Mouse (Mus musculus): ENCODE measurements around the gene Sh3bp1. TPM values are rescaled to one million over a fixed set of nuclear protein-coding genes. Genes with fewer than 3 reads are reported as not detected.

The Sh3bp1 gene
- 15.1 and 24.5 TPM in 2 replicates for polyA plus RNA-seq (2015; fragmentation: Nextera tagmentation; extraction: Ambion mirVana)

DNA sequence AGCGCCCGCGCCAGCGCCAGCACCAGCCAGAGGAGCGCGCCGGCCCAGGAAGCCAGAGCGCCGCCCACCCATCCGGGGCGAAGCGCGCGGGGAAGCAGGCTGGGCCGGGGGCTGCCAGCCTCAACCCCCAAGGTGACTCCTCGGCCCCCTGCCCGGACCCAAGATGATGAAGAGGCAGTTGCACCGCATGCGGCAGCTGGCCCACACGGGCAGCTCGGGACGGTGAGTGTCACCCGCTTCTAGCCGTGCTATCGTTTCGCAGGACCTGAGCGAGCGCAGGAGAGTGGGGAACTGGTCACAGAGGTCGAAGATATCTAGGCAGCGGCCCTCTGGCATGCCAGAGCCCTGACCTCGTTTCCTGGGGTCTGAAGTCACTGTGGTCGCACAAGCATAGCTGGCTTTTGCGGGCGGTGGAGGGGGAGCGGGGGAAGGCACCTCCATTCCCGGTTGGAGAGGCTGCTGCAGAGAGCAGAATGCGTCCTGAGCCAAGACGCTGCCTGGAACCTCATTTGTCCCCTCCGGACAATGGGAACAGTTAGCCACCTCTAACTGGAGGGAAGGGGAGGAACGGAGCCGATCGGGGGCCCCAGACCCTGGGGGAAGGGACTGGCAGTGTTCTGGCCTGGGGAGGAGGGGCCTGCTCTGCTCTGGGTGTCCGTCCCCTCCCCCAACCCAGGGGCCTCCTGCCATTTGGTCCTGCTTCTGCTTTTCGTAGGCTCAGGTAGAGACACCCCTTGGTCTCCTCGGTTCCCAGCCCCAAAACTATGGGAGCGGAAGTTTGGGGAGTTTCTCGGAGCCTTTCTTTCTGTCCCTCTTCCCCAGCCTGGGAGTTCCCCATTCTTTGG, at the start of gene Sh3bp1:
Gene Sh3bp1, plus strand, starts transcription at position 29 of the 845 bp plus-strand sequence.
- WGBS = under 1% methylated on average over 47 of the region's 47 CpGs
- Histone ChIP-seq H3K9ac (peak within 1 kb of the TSS; percentile 71), H3K4me1 (replicated peaks) (peaks cover 65% of the 10 kb centered on the region), H3K4me3 (peak within 1 kb of the TSS; percentile 67), H3K9me3 (replicated peaks) (no peaks in the 10 kb centered on the region), H3K4me2 (peak within 1 kb of the TSS; percentile 75), H3K27me3 (no peaks in the 10 kb centered on the region), H3K27ac (peak within 1 kb of the TSS; percentile 64), H3K36me3 (peaks cover 23% of the 10 kb centered on the region)
- peak; percentile 54 for ATAC-seq (replicated peaks; ENCODE audit: insufficient number of reproducible peaks, insufficient read depth, low FRiP score, low read depth)

- Histone ChIP-seq H3K9me3 (replicated peaks) (no peaks in the 10 kb centered on the region), H3K4me2 (no peak overlapping the region), H3K4me3 (no peak overlapping the region), H3K27ac (no peak overlapping the region), H3K9ac (no peak overlapping the region), H3K36me3 (peaks cover 16% of the 10 kb centered on the region), H3K4me1 (replicated peaks) (peaks cover 53% of the 10 kb centered on the region), H3K27me3 (no peaks in the 10 kb centered on the region)
- 0 out of 2 replicates have a peak, but pooled peaks have one; percentile 32 for ATAC-seq (replicated peaks; ENCODE audit: insufficient number of reproducible peaks, insufficient read depth, low FRiP score, low read depth)
- 61% methylated on average over 15 of the region's 15 CpGs for WGBS
These were observed 49.3 kb upstream of the Sh3bp1 start for GRCm38 (mm10) chr15:78850059-78850824.

DNA sequence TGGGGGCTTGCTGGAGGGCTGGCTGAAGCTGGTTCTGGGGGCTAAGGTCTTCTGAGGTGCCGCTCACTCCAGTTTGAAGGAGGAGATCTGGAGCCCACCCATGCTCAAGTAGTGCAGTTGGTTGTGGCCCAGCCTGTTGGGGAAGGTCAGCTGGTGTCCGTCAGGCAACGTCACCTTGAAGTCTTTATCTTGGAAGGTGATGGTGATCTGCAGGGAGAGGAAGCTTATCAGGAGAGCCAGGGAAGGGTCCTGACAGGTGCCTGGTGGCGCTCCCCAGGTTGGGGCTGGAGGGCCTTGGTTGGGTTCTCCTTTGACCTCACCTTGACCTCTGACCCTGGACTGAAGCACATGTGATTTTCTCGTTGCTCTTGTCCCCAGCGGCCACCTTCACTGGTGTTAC, 48.6 kb upstream of the Sh3bp1 start:
- ATAC-seq (replicated peaks; ENCODE audit: insufficient number of reproducible peaks, insufficient read depth, low FRiP score, low read depth) = no peak; the same call in 1 of the 2 replicates
- no peak overlapping the region for H3K4me2 ChIP-seq
- H3K9me3 ChIP-seq (replicated peaks) = no peaks in the 10 kb centered on the region
- no peak overlapping the region for H3K4me3 ChIP-seq
- WGBS = 54% methylated on average over 6 of the region's 6 CpGs
- H3K4me1 ChIP-seq (replicated peaks) = peaks cover 46% of the 10 kb centered on the region
- H3K27ac ChIP-seq = no peak overlapping the region
- H3K9ac ChIP-seq = no peak overlapping the region
- no peaks in the 10 kb centered on the region for H3K27me3 ChIP-seq
- peaks cover 16% of the 10 kb centered on the region for H3K36me3 ChIP-seq

GRCm38 (mm10) chr15:78851505-78852153, 47.9 kb upstream of the Sh3bp1 start:
- Histone ChIP-seq H3K9me3 (replicated peaks) (no peaks in the 10 kb centered on the region), H3K4me3 (no peak overlapping the region), H3K4me1 (replicated peaks) (peaks cover 40% of the 10 kb centered on the region), H3K27me3 (no peaks in the 10 kb centered on the region), H3K27ac (no peak overlapping the region; the same call in 1 of the 2 replicates), H3K4me2 (peak overlapping the region; percentile 45; the same call in 1 of the 2 replicates), H3K36me3 (peaks cover 16% of the 10 kb centered on the region), H3K9ac (no peak overlapping the region)
- WGBS = 7% methylated on average over 13 of the region's 13 CpGs
- ATAC-seq (replicated peaks; ENCODE audit: insufficient number of reproducible peaks, insufficient read depth, low FRiP score, low read depth) = peak; percentile 56

DNA sequence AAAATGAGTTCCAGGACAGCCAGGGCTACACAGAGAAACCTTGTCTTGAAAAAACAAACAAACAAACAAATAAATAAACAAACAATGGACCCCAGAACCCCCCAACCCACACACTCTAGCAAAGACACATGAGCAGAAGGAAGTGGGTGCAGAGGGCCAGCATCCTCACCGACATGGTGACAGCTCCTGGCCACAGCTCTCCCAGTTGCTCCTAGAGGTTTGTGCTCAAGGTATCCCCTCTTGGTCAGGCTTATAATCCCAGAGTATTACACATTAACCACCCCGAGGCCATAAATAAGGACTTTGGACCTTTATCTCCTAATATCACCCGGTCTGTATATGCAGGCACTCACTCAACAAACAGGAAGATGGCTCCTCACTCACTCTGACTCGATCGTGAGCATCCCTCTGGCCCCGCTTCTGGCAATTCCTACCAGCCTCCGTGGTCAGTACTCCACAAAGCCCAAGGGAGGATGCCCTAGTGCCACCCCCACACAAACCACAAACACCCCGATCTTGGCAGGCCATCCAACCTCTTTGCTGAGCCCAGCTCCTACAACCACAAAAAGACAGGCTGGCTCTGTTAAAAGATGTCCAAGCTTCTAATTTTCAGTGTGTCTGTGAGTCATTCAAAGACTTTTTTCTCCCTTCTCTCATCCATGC, 44.1 kb upstream of the Sh3bp1 start, which contains the start of gene Lgals2:
Gene Lgals2, minus strand, starts transcription at position 227 of the 663 bp plus-strand sequence.
- peaks cover 22% of the 10 kb centered on the region for H3K4me1 ChIP-seq (replicated peaks)
- H3K36me3 ChIP-seq = no peaks in the 10 kb centered on the region
- no peak for ATAC-seq (replicated peaks; ENCODE audit: insufficient number of reproducible peaks, insufficient read depth, low FRiP score, low read depth)
- H3K9ac ChIP-seq = no peak within 1 kb of the TSS
- no peaks in the 10 kb centered on the region for H3K27me3 ChIP-seq
- 60% methylated on average over 8 of the region's 8 CpGs for WGBS
- no peaks in the 10 kb centered on the region for H3K9me3 ChIP-seq (replicated peaks)
- H3K4me3 ChIP-seq = no peak within 1 kb of the TSS
- no peak within 1 kb of the TSS for H3K27ac ChIP-seq
- H3K4me2 ChIP-seq = no peak within 1 kb of the TSS

GRCm38 (mm10) chr15:78857009-78857408, 42.6 kb upstream of the Sh3bp1 start:
- no peak for ATAC-seq (replicated peaks; ENCODE audit: insufficient number of reproducible peaks, insufficient read depth, low FRiP score, low read depth)
- Histone ChIP-seq H3K9ac (no peak overlapping the region), H3K4me2 (no peak overlapping the region), H3K27me3 (no peaks in the 10 kb centered on the region), H3K36me3 (no peaks in the 10 kb centered on the region), H3K4me3 (no peak overlapping the region), H3K27ac (no peak overlapping the region), H3K9me3 (replicated peaks) (no peaks in the 10 kb centered on the region), H3K4me1 (replicated peaks) (0 out of 2 replicates have a peak, but pooled peaks cover 9% of the 10 kb centered on the region)
- 67% methylated on average over 7 of the region's 7 CpGs for WGBS

- no peak for ATAC-seq (replicated peaks; ENCODE audit: insufficient number of reproducible peaks, insufficient read depth, low FRiP score, low read depth)
- Histone ChIP-seq H3K4me2 (no peak overlapping the region), H3K9ac (no peak overlapping the region), H3K27ac (no peak overlapping the region), H3K9me3 (replicated peaks) (no peaks in the 10 kb centered on the region), H3K27me3 (no peaks in the 10 kb centered on the region), H3K4me3 (no peak overlapping the region), H3K36me3 (no peaks in the 10 kb centered on the region), H3K4me1 (replicated peaks) (peaks cover 19% of the 10 kb centered on the region; the same call in 1 of the 2 replicates)
- 60% methylated on average over 4 of the region's 4 CpGs for WGBS
These were observed 40.3 kb upstream of the Sh3bp1 start for GRCm38 (mm10) chr15:78859311-78859710.

DNA sequence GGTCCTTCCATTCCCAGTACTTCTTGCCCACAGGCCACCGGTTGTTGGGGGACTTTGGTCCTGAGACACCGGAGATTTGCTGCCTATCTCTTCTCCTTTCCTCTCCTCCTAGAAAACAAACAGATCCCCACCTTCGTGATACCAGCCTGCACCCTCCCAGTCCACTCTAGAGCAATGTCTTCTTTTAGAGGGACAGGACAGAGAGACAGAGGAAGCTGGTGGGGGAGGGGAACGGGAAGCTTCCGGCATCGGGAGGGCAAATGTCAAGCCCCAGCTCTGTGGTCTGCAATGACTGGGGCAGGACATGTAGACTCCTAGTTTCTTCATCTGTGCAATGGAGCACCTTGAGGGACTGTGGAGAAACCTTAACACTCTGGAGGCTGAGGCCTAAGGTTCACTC, 39.9 kb upstream of the Sh3bp1 start:
- no peaks in the 10 kb centered on the region for H3K36me3 ChIP-seq

DNA sequence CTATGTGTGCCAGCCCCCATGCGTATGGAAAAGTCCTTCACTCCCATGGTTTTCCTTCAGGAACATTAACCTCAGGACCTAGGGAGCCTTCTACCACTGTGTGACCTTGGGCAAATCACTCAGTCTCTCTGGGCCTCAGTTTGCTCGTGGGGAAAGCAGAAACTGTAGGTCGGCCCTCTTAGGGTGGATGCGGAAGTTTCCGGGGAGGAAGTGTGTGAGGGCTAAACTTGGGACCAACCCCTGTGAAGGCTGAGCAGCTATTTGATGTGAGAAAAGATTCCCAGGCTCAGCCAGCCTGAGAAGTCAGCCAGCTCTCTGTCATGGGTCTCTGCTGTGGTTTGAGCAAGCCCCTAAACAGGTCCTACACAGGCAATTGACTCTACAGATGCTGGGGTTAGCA, 37.3 kb upstream of the Sh3bp1 start:
- H3K4me1 ChIP-seq (replicated peaks) = peaks cover 17% of the 10 kb centered on the region; the same call in 1 of the 2 replicates
- H3K9me3 ChIP-seq (replicated peaks) = no peaks in the 10 kb centered on the region
- no peak overlapping the region for H3K9ac ChIP-seq
- no peak overlapping the region for H3K27ac ChIP-seq
- 0 out of 2 replicates have a peak, but pooled peaks cover 3% of the 10 kb centered on the region for H3K27me3 ChIP-seq
- ATAC-seq (replicated peaks; ENCODE audit: insufficient number of reproducible peaks, insufficient read depth, low FRiP score, low read depth) = no peak
- no peak overlapping the region for H3K4me2 ChIP-seq
- WGBS = 82% methylated on average over 5 of the region's 5 CpGs
- H3K4me3 ChIP-seq = no peak overlapping the region
- no peaks in the 10 kb centered on the region for H3K36me3 ChIP-seq

More for the DNA sequence above, 39.9 kb upstream of the Sh3bp1 start:
- ATAC-seq (replicated peaks; ENCODE audit: insufficient number of reproducible peaks, insufficient read depth, low FRiP score, low read depth) = no peak
- no peak overlapping the region for H3K4me3 ChIP-seq
- H3K27me3 ChIP-seq = no peaks in the 10 kb centered on the region
- H3K9ac ChIP-seq = no peak overlapping the region
- WGBS = 49% methylated on average over 6 of the region's 6 CpGs
- no peaks in the 10 kb centered on the region for H3K9me3 ChIP-seq (replicated peaks)
- H3K4me1 ChIP-seq (replicated peaks) = peaks cover 19% of the 10 kb centered on the region; the same call in 1 of the 2 replicates
- no peak overlapping the region for H3K4me2 ChIP-seq
- no peak overlapping the region for H3K27ac ChIP-seq

- Histone ChIP-seq H3K27ac (no peak overlapping the region), H3K27me3 (0 out of 2 replicates have a peak, but pooled peaks cover 3% of the 10 kb centered on the region), H3K4me3 (no peak overlapping the region), H3K9me3 (replicated peaks) (no peaks in the 10 kb centered on the region), H3K9ac (no peak overlapping the region), H3K36me3 (no peaks in the 10 kb centered on the region), H3K4me2 (no peak overlapping the region), H3K4me1 (replicated peaks) (peaks cover 11% of the 10 kb centered on the region; the same call in 1 of the 2 replicates)
- no peak for ATAC-seq (replicated peaks; ENCODE audit: insufficient number of reproducible peaks, insufficient read depth, low FRiP score, low read depth)
- WGBS = 54% methylated on average over 2 of the region's 2 CpGs
These were observed 36.4 kb upstream of the Sh3bp1 start for GRCm38 (mm10) chr15:78863154-78863553.

Data from heart, embryonic 15.5 days (tissue).